Mouse (Mus musculus) midbrain, embryonic 12.5 days (tissue): ENCODE results near the gene Rgcc. TPM values are rescaled to one million over a fixed set of nuclear protein-coding genes. Genes with fewer than 3 reads are reported as not detected.

Experiments
- ATAC-seq: fragments of 200-750 bp; cut with Nextera tagmentation; 2 replicates; pipeline ENCODE4 v1.8.0; 2017; ENCODE audit warnings: low read depth, moderate TSS enrichment, moderate library complexity; ENCODE audit not compliant: low FRiP score
- H3K27ac ChIP-seq: fragments of 300-500 bp; sonication (generic); replicated peaks from 2 replicates; pipeline ENCODE4 v1.5.1; 2016; ENCODE audit warnings: mild to moderate bottlenecking
- H3K27me3 ChIP-seq: fragments of 300-500 bp; sonication (generic); 2 replicates; pipeline ENCODE4 v1.6.1; 2016; ENCODE audit warnings: mild to moderate bottlenecking
- H3K36me3 ChIP-seq: fragments of 300-500 bp; sonication (generic); 2 replicates; pipeline ENCODE4 v1.6.1; 2016
- H3K4me1 ChIP-seq: fragments of 300-500 bp; sonication (generic); 2 replicates; pipeline ENCODE4 v1.6.1; 2016
- H3K4me2 ChIP-seq: fragments of 300-500 bp; sonication (generic); replicated peaks from 2 replicates; pipeline ENCODE4 v1.6.1; 2016; ENCODE audit warnings: mild to moderate bottlenecking, moderate library complexity
- H3K4me3 ChIP-seq: fragments of 300-500 bp; sonication (generic); 2 replicates; pipeline ENCODE4 v1.5.1; 2016; ENCODE audit warnings: mild to moderate bottlenecking
- H3K9ac ChIP-seq: fragments of 300-500 bp; sonication (generic); replicated peaks from 2 replicates; pipeline ENCODE4 v1.6.1; 2016; ENCODE audit warnings: mild to moderate bottlenecking, moderate library complexity
- H3K9me3 ChIP-seq: fragments of 300-500 bp; sonication (generic); 2 replicates; pipeline ENCODE4 v1.6.1; 2016; ENCODE audit warnings: mild to moderate bottlenecking
- WGBS: fragments of 180-500 bp; shearing (Covaris S2); methylation state at CpG from one replicate; pipeline ENCODE4 v1.1.7; 2016; 5-methylcytosine and 5-hydroxymethylcytosine counted together
- polyA plus RNA-seq: library from polyadenylated mRNA; unstranded; fragments of >200 nt; fragmentation: Nextera tagmentation; extraction: Ambion mirVana; gene quantifications from 2 replicates; pipeline ENCODE4 v1.2.1, GENCODE M21; 2016

Gene Rgcc
- polyA plus RNA-seq, 1 experiment from 2014 or later = 17.2 TPM

GRCm38 (mm10) chr14:79272991-79273390, 28.5 kb downstream of the Rgcc start:
- Histone ChIP-seq H3K27ac (peak overlapping the region; percentile 47), H3K27me3 (no peaks in the 10 kb centered on the region), H3K4me1 (peaks cover 24% of the 10 kb centered on the region), H3K9me3 (no peaks in the 10 kb centered on the region), H3K36me3 (no peaks in the 10 kb centered on the region), H3K4me3 (no peak overlapping the region), H3K4me2 (no peak overlapping the region), H3K9ac (no peak overlapping the region)
- 89% methylated on average over 9 of the region's 9 CpGs for WGBS
- no peak for ATAC-seq

GRCm38 (mm10) chr14:79272188-79272694, 29.2 kb downstream of the Rgcc start:
- no peaks in the 10 kb centered on the region for H3K27me3 ChIP-seq
- no peak overlapping the region for H3K4me3 ChIP-seq
- H3K27ac ChIP-seq = no peak overlapping the region
- H3K9ac ChIP-seq = no peak overlapping the region
- peaks cover 17% of the 10 kb centered on the region for H3K4me1 ChIP-seq
- H3K36me3 ChIP-seq = no peaks in the 10 kb centered on the region
- no peaks in the 10 kb centered on the region for H3K9me3 ChIP-seq
- no peak overlapping the region for H3K4me2 ChIP-seq
- no peak for ATAC-seq
- 92% methylated on average over 3 of the region's 3 CpGs for WGBS

DNA sequence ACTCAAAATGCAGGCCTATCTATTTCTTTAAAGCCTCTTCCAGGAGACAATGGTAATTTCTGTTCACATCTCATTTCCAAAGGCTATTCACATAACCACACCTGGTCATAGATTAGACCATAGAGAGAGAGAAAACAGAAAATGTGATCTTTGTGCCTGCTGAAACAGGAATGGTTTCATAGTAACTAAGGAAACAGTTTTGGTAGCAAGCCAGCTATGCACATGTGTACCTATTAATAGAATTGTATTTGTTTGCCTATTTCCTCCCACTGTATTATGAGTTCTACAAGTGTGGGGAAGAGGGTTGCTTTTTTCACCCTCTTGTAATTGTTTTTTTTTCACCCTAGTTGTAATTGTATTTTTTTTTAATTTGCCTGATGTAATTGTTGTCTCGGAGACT, 31.9 kb downstream of the Rgcc start:
- WGBS = 90% methylated on average over 1 of the region's 1 CpGs
- H3K27me3 ChIP-seq = no peaks in the 10 kb centered on the region
- ATAC-seq = no peak
- no peak overlapping the region for H3K27ac ChIP-seq
- no peak overlapping the region for H3K9ac ChIP-seq
- no peaks in the 10 kb centered on the region for H3K9me3 ChIP-seq
- H3K4me3 ChIP-seq = no peak overlapping the region
- H3K4me2 ChIP-seq = no peak overlapping the region
- H3K36me3 ChIP-seq = no peaks in the 10 kb centered on the region
- peaks cover 9% of the 10 kb centered on the region for H3K4me1 ChIP-seq

DNA sequence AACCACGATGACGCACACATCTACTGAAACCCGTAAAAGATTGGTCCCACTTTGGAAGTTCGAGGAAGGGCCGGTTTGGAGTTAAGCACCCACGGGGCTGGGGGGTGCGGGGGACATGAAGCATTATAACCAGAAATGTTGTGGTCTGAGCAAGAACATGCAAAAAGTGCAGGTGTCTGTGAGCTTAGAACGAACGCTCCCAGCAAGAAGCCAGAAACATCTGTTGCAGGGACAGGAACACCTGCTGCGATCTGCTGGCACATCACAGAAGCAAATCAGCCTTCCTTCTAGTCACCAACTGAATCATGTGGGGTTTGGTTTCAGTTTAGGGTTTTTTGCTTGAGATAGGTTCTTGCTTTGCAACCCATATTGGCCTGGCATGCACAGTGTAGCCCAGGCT, 33.6 kb downstream of the Rgcc start:
- WGBS = 93% methylated on average over 10 of the region's 10 CpGs
- H3K36me3 ChIP-seq = no peaks in the 10 kb centered on the region
- ATAC-seq = no peak
- no peak overlapping the region for H3K4me3 ChIP-seq
- no peaks in the 10 kb centered on the region for H3K9me3 ChIP-seq
- no peak overlapping the region for H3K4me2 ChIP-seq
- no peak overlapping the region for H3K9ac ChIP-seq
- H3K4me1 ChIP-seq = no peaks in the 10 kb centered on the region
- H3K27me3 ChIP-seq = no peaks in the 10 kb centered on the region
- H3K27ac ChIP-seq = no peak overlapping the region

GRCm38 (mm10) chr14:79267382-79267781, 34.1 kb downstream of the Rgcc start:
- ATAC-seq = no peak
- Histone ChIP-seq H3K27me3 (no peaks in the 10 kb centered on the region), H3K9ac (no peak overlapping the region), H3K36me3 (no peaks in the 10 kb centered on the region), H3K4me1 (no peaks in the 10 kb centered on the region), H3K27ac (no peak overlapping the region), H3K9me3 (no peaks in the 10 kb centered on the region), H3K4me2 (no peak overlapping the region), H3K4me3 (no peak overlapping the region)
- 61% methylated on average over 1 of the region's 1 CpGs for WGBS

- H3K27ac ChIP-seq = no peak overlapping the region
- no peaks in the 10 kb centered on the region for H3K4me1 ChIP-seq
- no peak overlapping the region for H3K4me2 ChIP-seq
- H3K27me3 ChIP-seq = no peaks in the 10 kb centered on the region
- H3K9ac ChIP-seq = no peak overlapping the region
- H3K9me3 ChIP-seq = no peaks in the 10 kb centered on the region
- H3K36me3 ChIP-seq = no peaks in the 10 kb centered on the region
- ATAC-seq = no peak
- no peak overlapping the region for H3K4me3 ChIP-seq
Measured at GRCm38 (mm10) chr14:79266408-79266807, 35.0 kb downstream of the Rgcc start.

DNA sequence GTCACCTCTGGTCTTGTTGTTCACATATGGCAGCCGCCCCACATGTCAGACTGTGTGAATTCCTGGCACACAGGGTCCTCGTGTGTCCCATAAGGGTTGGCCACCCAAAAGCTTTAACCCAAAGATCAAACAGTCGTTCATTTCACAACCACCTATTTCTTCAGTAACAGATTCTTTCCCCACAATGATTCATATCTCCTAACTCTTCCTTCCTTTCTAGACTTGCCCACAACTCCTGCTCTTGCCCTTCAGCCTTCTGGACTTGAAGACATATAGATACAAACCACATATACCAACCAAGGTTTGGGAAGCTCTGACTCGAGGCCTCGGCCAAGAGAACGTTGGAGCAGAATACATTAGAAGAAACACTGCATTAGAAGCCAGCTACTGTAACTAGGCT, 35.7 kb downstream of the Rgcc start:
- Histone ChIP-seq H3K9me3 (no peaks in the 10 kb centered on the region), H3K4me3 (no peak overlapping the region), H3K27me3 (no peaks in the 10 kb centered on the region), H3K9ac (no peak overlapping the region), H3K4me1 (no peaks in the 10 kb centered on the region), H3K27ac (no peak overlapping the region), H3K36me3 (no peaks in the 10 kb centered on the region), H3K4me2 (no peak overlapping the region)
- 92% methylated on average over 6 of the region's 6 CpGs for WGBS
- ATAC-seq = no peak

DNA sequence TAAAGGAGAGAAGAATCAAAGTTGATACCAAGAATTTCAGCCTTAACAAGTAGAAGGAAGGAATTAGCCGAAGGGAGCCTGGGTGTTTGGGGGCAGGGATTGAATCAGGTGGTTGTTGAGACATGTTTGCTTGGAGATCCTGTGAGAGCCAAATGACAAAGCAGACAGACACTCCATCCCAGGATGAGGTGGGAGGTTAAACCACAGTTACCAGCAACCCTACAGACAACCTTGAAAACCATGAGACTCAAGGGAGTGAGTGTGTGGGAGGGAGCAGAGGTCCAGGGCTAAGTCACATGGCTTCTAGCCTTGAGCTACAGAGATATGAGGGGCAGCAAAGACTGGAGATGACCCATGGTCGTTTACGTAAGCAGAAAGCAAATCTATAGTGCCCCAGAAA, 38.1 kb downstream of the Rgcc start:
- 83% methylated on average over 3 of the region's 3 CpGs for WGBS
- ATAC-seq = no peak
- Histone ChIP-seq H3K9ac (no peak overlapping the region), H3K4me3 (no peak overlapping the region), H3K27ac (no peak overlapping the region), H3K4me1 (no peaks in the 10 kb centered on the region), H3K9me3 (no peaks in the 10 kb centered on the region), H3K27me3 (no peaks in the 10 kb centered on the region), H3K36me3 (no peaks in the 10 kb centered on the region), H3K4me2 (no peak overlapping the region)

DNA sequence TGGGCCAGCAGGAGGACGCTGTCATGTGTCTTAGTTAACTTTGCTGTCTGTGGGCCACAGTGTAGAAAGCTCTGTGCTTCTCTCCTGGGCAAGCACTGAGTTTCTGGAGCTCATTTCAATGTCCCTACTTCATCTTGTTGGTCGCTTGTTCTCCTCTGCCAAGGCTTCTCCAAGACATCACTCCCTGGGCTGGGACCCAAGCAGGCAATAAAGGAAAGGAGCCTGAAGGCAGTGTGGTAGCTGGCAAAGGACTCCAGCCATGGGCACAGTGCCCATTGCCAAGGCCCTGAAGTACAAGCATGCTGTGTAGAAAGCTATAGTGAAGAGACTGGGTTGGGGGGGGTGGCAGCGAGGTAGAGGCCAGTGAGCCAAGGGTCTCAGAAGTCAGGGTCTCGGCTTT, 38.8 kb downstream of the Rgcc start:
- Histone ChIP-seq H3K9ac (no peak overlapping the region), H3K4me2 (no peak overlapping the region), H3K36me3 (no peaks in the 10 kb centered on the region), H3K4me3 (no peak overlapping the region), H3K9me3 (no peaks in the 10 kb centered on the region), H3K4me1 (no peaks in the 10 kb centered on the region), H3K27ac (no peak overlapping the region), H3K27me3 (no peaks in the 10 kb centered on the region)
- no peak for ATAC-seq
- WGBS = 89% methylated on average over 4 of the region's 4 CpGs

GRCm38 (mm10) chr14:79259062-79259779, 42.2 kb downstream of the Rgcc start:
- Histone ChIP-seq H3K27me3 (no peaks in the 10 kb centered on the region), H3K27ac (no peak overlapping the region), H3K9ac (no peak overlapping the region), H3K4me2 (no peak overlapping the region), H3K9me3 (no peaks in the 10 kb centered on the region), H3K4me1 (no peaks in the 10 kb centered on the region), H3K36me3 (no peaks in the 10 kb centered on the region), H3K4me3 (no peak overlapping the region)
- WGBS = 87% methylated on average over 10 of the region's 10 CpGs
- ATAC-seq = no peak

DNA sequence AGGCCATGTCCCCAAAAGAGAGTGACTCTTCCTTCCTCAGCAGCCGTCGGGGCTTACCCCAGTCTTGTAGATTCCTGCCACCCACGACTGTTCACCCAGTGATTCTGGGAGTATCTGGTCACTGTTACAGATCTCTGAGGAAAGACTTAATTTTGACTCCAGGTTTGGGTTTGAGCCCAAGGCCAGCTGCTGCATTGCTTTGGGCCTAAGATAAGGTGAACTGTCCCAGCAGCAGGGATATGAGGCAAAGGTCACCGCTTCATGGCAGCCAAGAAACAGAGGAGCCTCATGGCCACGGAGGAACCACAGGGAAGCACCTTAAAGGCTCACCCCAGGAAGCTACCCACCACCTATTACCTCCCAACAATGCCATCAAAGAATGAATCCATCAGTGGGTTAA, 44.8 kb downstream of the Rgcc start:
- 85% methylated on average over 5 of the region's 5 CpGs for WGBS
- no peak overlapping the region for H3K9ac ChIP-seq
- H3K9me3 ChIP-seq = no peaks in the 10 kb centered on the region
- no peaks in the 10 kb centered on the region for H3K36me3 ChIP-seq
- no peaks in the 10 kb centered on the region for H3K27me3 ChIP-seq
- no peaks in the 10 kb centered on the region for H3K4me1 ChIP-seq
- ATAC-seq = no peak
- H3K4me3 ChIP-seq = no peak overlapping the region
- no peak overlapping the region for H3K4me2 ChIP-seq
- H3K27ac ChIP-seq = no peak overlapping the region

- H3K27ac ChIP-seq = no peak overlapping the region
- H3K4me2 ChIP-seq = no peak overlapping the region
- H3K36me3 ChIP-seq = no peaks in the 10 kb centered on the region
- no peak overlapping the region for H3K9ac ChIP-seq
- H3K4me1 ChIP-seq = no peaks in the 10 kb centered on the region
- H3K4me3 ChIP-seq = no peak overlapping the region
- ATAC-seq = no peak
- 86% methylated on average over 2 of the region's 2 CpGs for WGBS
- H3K9me3 ChIP-seq = no peaks in the 10 kb centered on the region
- no peaks in the 10 kb centered on the region for H3K27me3 ChIP-seq
Measured at GRCm38 (mm10) chr14:79255786-79256185, 45.7 kb downstream of the Rgcc start.

GRCm38 (mm10) chr14:79251727-79252285, 49.6 kb downstream of the Rgcc start:
- WGBS = 70% methylated on average over 5 of the region's 5 CpGs
- H3K4me1 ChIP-seq = no peaks in the 10 kb centered on the region
- no peaks in the 10 kb centered on the region for H3K36me3 ChIP-seq
- H3K4me3 ChIP-seq = no peak overlapping the region
- ATAC-seq = no peak
- H3K9ac ChIP-seq = no peak overlapping the region
- H3K27me3 ChIP-seq = no peaks in the 10 kb centered on the region
- H3K9me3 ChIP-seq = no peaks in the 10 kb centered on the region
- H3K4me2 ChIP-seq = no peak overlapping the region
- no peak overlapping the region for H3K27ac ChIP-seq
